Mouse (Mus musculus) heart, embryonic 15.5 days (tissue): Measurements from ENCODE around the gene Gm49661. TPM values are rescaled to one million over a fixed set of nuclear protein-coding genes. Genes with fewer than 3 reads are reported as not detected.
A peak's percentile ranks its signal among the peaks of the same experiment; 100 is the strongest.

Source experiments
- ATAC-seq: fragments of 200-750 bp; cut with Nextera tagmentation; replicated peaks from 2 replicates; pipeline ENCODE4 v1.8.0; 2017; ENCODE audit warnings: low read depth, moderate TSS enrichment; ENCODE audit not compliant: insufficient number of reproducible peaks, insufficient read depth, low FRiP score
- H3K27ac ChIP-seq: fragments of 300-500 bp; sonication (generic); 2 replicates; pipeline ENCODE4 v1.5.1; 2015; ENCODE audit warnings: mild to moderate bottlenecking, inconsistent platforms
- H3K27me3 ChIP-seq: fragments of 300-500 bp; sonication (generic); 2 replicates; pipeline ENCODE4 v1.6.1; 2015; ENCODE audit warnings: inconsistent platforms
- H3K36me3 ChIP-seq: fragments of 300-500 bp; sonication (generic); 2 replicates; pipeline ENCODE4 v1.6.1; 2015; ENCODE audit warnings: mild to moderate bottlenecking, inconsistent platforms
- H3K4me1 ChIP-seq: fragments of 300-500 bp; sonication (generic); replicated peaks from 2 replicates; pipeline ENCODE4 v1.6.1; 2015; ENCODE audit warnings: inconsistent platforms
- H3K4me2 ChIP-seq: fragments of 300-500 bp; sonication (generic); 2 replicates; pipeline ENCODE4 v1.6.1; 2015; ENCODE audit warnings: inconsistent platforms, mild to moderate bottlenecking, moderate library complexity
- H3K4me3 ChIP-seq: fragments of 300-500 bp; sonication (generic); 2 replicates; pipeline ENCODE4 v1.5.1; 2015; ENCODE audit warnings: mild to moderate bottlenecking, inconsistent platforms
- H3K9ac ChIP-seq: fragments of 300-500 bp; sonication (generic); 2 replicates; pipeline ENCODE4 v1.6.1; 2015; ENCODE audit warnings: mild to moderate bottlenecking, inconsistent platforms
- H3K9me3 ChIP-seq: fragments of 300-500 bp; sonication (generic); replicated peaks from 2 replicates; pipeline ENCODE4 v1.6.1; 2016; ENCODE audit warnings: inconsistent platforms
- WGBS: fragments of 180-500 bp; shearing (Covaris S2); methylation state at CpG from one replicate; pipeline ENCODE4 v1.1.7; 2015; ENCODE audit warnings: mixed read lengths; 5-methylcytosine and 5-hydroxymethylcytosine counted together
- polyA plus RNA-seq: library from polyadenylated mRNA; unstranded; fragments of >200 nt; fragmentation: Nextera tagmentation; extraction: Ambion mirVana; gene quantifications from 2 replicates; pipeline ENCODE4 v1.2.1, GENCODE M21; 2015

Gene Gm49661
- polyA plus RNA-seq, 1 experiment from 2014 or later, result not detected

- Histone ChIP-seq H3K4me3 (no peak overlapping the region), H3K36me3 (peaks cover 31% of the 10 kb centered on the region), H3K27me3 (no peaks in the 10 kb centered on the region), H3K4me2 (no peak overlapping the region), H3K4me1 (peaks cover 53% of the 10 kb centered on the region), H3K27ac (no peak overlapping the region), H3K9me3 (no peaks in the 10 kb centered on the region), H3K9ac (no peak overlapping the region)
- WGBS, result 78% methylated on average over 8 of the region's 8 CpGs
- no peak for ATAC-seq
Observed at GRCm38 (mm10) chr8:84974543-84975142, 5.4 kb upstream of the Gm49661 start.

- WGBS, result 62% methylated on average over 4 of the region's 4 CpGs
- Histone ChIP-seq H3K9me3 (no peaks in the 10 kb centered on the region), H3K4me3 (no peak overlapping the region), H3K27ac (no peak overlapping the region), H3K9ac (no peak overlapping the region), H3K4me1 (peaks cover 46% of the 10 kb centered on the region), H3K27me3 (no peaks in the 10 kb centered on the region), H3K36me3 (peaks cover 31% of the 10 kb centered on the region), H3K4me2 (no peak overlapping the region)
- no peak for ATAC-seq
Observed at GRCm38 (mm10) chr8:84973803-84974542, 4.7 kb upstream of the Gm49661 start.

GRCm38 (mm10) chr8:84973079-84973478 is 3.8 kb upstream of the Gm49661 start:
- ATAC-seq, result no peak
- WGBS, result 87% methylated on average over 1 of the region's 1 CpGs
- H3K36me3 ChIP-seq, result peaks cover 31% of the 10 kb centered on the region
- no peak overlapping the region for H3K4me3 ChIP-seq
- no peaks in the 10 kb centered on the region for H3K27me3 ChIP-seq
- H3K4me2 ChIP-seq, result no peak overlapping the region
- H3K4me1 ChIP-seq, result peaks cover 47% of the 10 kb centered on the region
- H3K27ac ChIP-seq, result no peak overlapping the region
- no peak overlapping the region for H3K9ac ChIP-seq
- H3K9me3 ChIP-seq, result no peaks in the 10 kb centered on the region

- no peak for ATAC-seq
- peak overlapping the region; percentile 87 for H3K9ac ChIP-seq
- no peak overlapping the region for H3K27ac ChIP-seq
- peak overlapping the region; percentile 80 for H3K4me2 ChIP-seq
- no peaks in the 10 kb centered on the region for H3K9me3 ChIP-seq
- H3K4me3 ChIP-seq, result peak overlapping the region; percentile 63
- WGBS, result 42% methylated on average over 5 of the region's 5 CpGs
- H3K27me3 ChIP-seq, result no peaks in the 10 kb centered on the region
- H3K36me3 ChIP-seq, result peaks cover 31% of the 10 kb centered on the region
- peaks cover 42% of the 10 kb centered on the region for H3K4me1 ChIP-seq
Observed at GRCm38 (mm10) chr8:84970913-84971312, 1.7 kb upstream of the Gm49661 start.

- peak overlapping the region; percentile 80 for H3K4me2 ChIP-seq
- H3K4me3 ChIP-seq, result peak overlapping the region; percentile 63
- H3K27ac ChIP-seq, result peak overlapping the region; percentile 87
- H3K4me1 ChIP-seq, result peaks cover 39% of the 10 kb centered on the region
- no peaks in the 10 kb centered on the region for H3K9me3 ChIP-seq
- ATAC-seq, result no peak
- H3K27me3 ChIP-seq, result no peaks in the 10 kb centered on the region
- peak overlapping the region; percentile 87 for H3K9ac ChIP-seq
- WGBS, result 9% methylated on average over 21 of the region's 21 CpGs
- peaks cover 31% of the 10 kb centered on the region for H3K36me3 ChIP-seq
Observed at GRCm38 (mm10) chr8:84970135-84970790, 1.0 kb upstream of the Gm49661 start.

- H3K36me3 ChIP-seq, result peaks cover 27% of the 10 kb centered on the region
- peak overlapping the region; percentile 63 for H3K4me3 ChIP-seq
- H3K9ac ChIP-seq, result peak overlapping the region; percentile 87
- peak overlapping the region; percentile 80 for H3K4me2 ChIP-seq
- ATAC-seq, result no peak
- no peaks in the 10 kb centered on the region for H3K9me3 ChIP-seq
- no peaks in the 10 kb centered on the region for H3K27me3 ChIP-seq
- 27% methylated on average over 2 of the region's 2 CpGs for WGBS
- H3K27ac ChIP-seq, result peak overlapping the region; percentile 87
- H3K4me1 ChIP-seq, result peaks cover 38% of the 10 kb centered on the region
Observed at GRCm38 (mm10) chr8:84968650-84969049, 583 bp downstream of the Gm49661 start.

- no peaks in the 10 kb centered on the region for H3K9me3 ChIP-seq
- H3K27ac ChIP-seq, result no peak overlapping the region
- 84% methylated on average over 13 of the region's 13 CpGs for WGBS
- H3K36me3 ChIP-seq, result peaks cover 18% of the 10 kb centered on the region
- H3K4me2 ChIP-seq, result peak overlapping the region; percentile 80; the same call in 1 of the 2 replicates
- H3K4me1 ChIP-seq, result peaks cover 36% of the 10 kb centered on the region
- H3K9ac ChIP-seq, result no peak overlapping the region
- no peak for ATAC-seq
- no peak overlapping the region for H3K4me3 ChIP-seq
- no peaks in the 10 kb centered on the region for H3K27me3 ChIP-seq
Observed at GRCm38 (mm10) chr8:84967532-84968304, 1.5 kb downstream of the Gm49661 start.

GRCm38 (mm10) chr8:84966603-84967002 is 2.6 kb downstream of the Gm49661 start:
- Histone ChIP-seq H3K4me1 (peaks cover 36% of the 10 kb centered on the region), H3K36me3 (peaks cover 6% of the 10 kb centered on the region), H3K27me3 (no peaks in the 10 kb centered on the region), H3K9ac (no peak overlapping the region), H3K9me3 (no peaks in the 10 kb centered on the region), H3K27ac (peak overlapping the region; percentile 43), H3K4me3 (no peak overlapping the region), H3K4me2 (peak overlapping the region; percentile 93; the same call in 1 of the 2 replicates)
- ATAC-seq, result no peak
- WGBS, result 40% methylated on average over 3 of the region's 3 CpGs

GRCm38 (mm10) chr8:84965731-84966291 is 3.4 kb downstream of the Gm49661 start:
- no peaks in the 10 kb centered on the region for H3K9me3 ChIP-seq
- no peaks in the 10 kb centered on the region for H3K27me3 ChIP-seq
- H3K4me3 ChIP-seq, result peak overlapping the region; percentile 75
- WGBS, result under 1% methylated on average over 41 of the region's 41 CpGs
- H3K27ac ChIP-seq, result peak overlapping the region; percentile 78
- H3K36me3 ChIP-seq, result peaks cover 2% of the 10 kb centered on the region; the same call in 1 of the 2 replicates
- H3K9ac ChIP-seq, result peak overlapping the region; percentile 74
- peak; percentile 84 for ATAC-seq
- H3K4me2 ChIP-seq, result peak overlapping the region; percentile 93
- H3K4me1 ChIP-seq, result peaks cover 31% of the 10 kb centered on the region

- Histone ChIP-seq H3K4me2 (no peak overlapping the region), H3K4me3 (no peak overlapping the region), H3K36me3 (no peaks in the 10 kb centered on the region), H3K9ac (no peak overlapping the region), H3K4me1 (peaks cover 34% of the 10 kb centered on the region), H3K27ac (no peak overlapping the region), H3K27me3 (no peaks in the 10 kb centered on the region), H3K9me3 (no peaks in the 10 kb centered on the region)
- WGBS, result 89% methylated on average over 4 of the region's 4 CpGs
- no peak for ATAC-seq
Observed at GRCm38 (mm10) chr8:84963952-84964351, 5.3 kb downstream of the Gm49661 start.
